Mouse (Mus musculus) cerebellum, adult 18-20 months (tissue): ENCODE measurements at regions not wholly inside any gene's neighbourhood (a gene's known extent, or its start where the extent isn't known, plus 50 kb on each side); places are given as distances from the start of the nearest gene placed in this dataset.

Source experiments
- DNase-seq, 2 experiments: peaks; one replicate each; pipeline ENCODE4 v3.0.0; 2021

GRCm38 (mm10) chr1:98192671-98193070 is 97.2 kb upstream of the Pam start:
- no peak for DNase-seq

- DNase-seq, result no peak
Observed at GRCm38 (mm10) chr1:98192044-98192484, 96.6 kb upstream of the Pam start.

GRCm38 (mm10) chr1:98191331-98191730 is 95.9 kb upstream of the Pam start:
- DNase-seq, result no peak

- DNase-seq, result no peak
Observed at GRCm38 (mm10) chr1:98190741-98191140, 95.3 kb upstream of the Pam start.

- DNase-seq, result peak; percentile 14 to 26
Observed at GRCm38 (mm10) chr1:98189991-98190471, 94.6 kb upstream of the Pam start.

- no peak for DNase-seq
Observed at GRCm38 (mm10) chr1:98180372-98180771, 84.9 kb upstream of the Pam start.

- DNase-seq, result peak; percentile 4 to 10
Observed at GRCm38 (mm10) chr1:98179030-98179429, 83.6 kb upstream of the Pam start.

- no peak for DNase-seq
Observed at GRCm38 (mm10) chr1:98174811-98175132, 79.3 kb upstream of the Pam start.

GRCm38 (mm10) chr1:98173907-98174810 is 78.7 kb upstream of the Pam start:
- DNase-seq, result no peak

GRCm38 (mm10) chr1:98173431-98173830 is 78.0 kb upstream of the Pam start:
- DNase-seq, result no peak

- DNase-seq, result no peak
Observed at GRCm38 (mm10) chr1:98171291-98171690, 75.8 kb upstream of the Pam start.

- DNase-seq, result no peak
Observed at GRCm38 (mm10) chr1:98169352-98169751, 73.9 kb upstream of the Pam start.

- no peak for DNase-seq
Observed at GRCm38 (mm10) chr1:98167800-98168199, 72.4 kb upstream of the Pam start.

GRCm38 (mm10) chr1:98162639-98162927 is 67.1 kb upstream of the Pam start:
- DNase-seq, result no peak

- no peak for DNase-seq
Observed at GRCm38 (mm10) chr1:98161882-98162638, 66.6 kb upstream of the Pam start.

GRCm38 (mm10) chr1:98158969-98159368 is 63.5 kb upstream of the Pam start:
- DNase-seq, result no peak

GRCm38 (mm10) chr1:98147361-98147760 is 51.9 kb upstream of the Pam start:
- no peak for DNase-seq
